Mouse (Mus musculus) right cerebral cortex, postnatal 4 days (tissue): Measurements from ENCODE around the gene Srsf4.
A peak's percentile ranks its signal among the peaks of the same experiment; 100 is the strongest.

ENCODE experiments used
- DNase-seq: peaks from one replicate; pipeline ENCODE4 v3.0.0-alpha.2; 2022

Srsf4 gene

GRCm38 (mm10) chr4:131873293-131874168 lies at the start of gene Srsf4:
Gene Srsf4, plus strand, starts transcription at chr4:131873617.
- DNase-seq, result peak; percentile 97

GRCm38 (mm10) chr4:131824939-131825338 lies 48.5 kb upstream of the Srsf4 start:
- no peak for DNase-seq

- no peak for DNase-seq
Observed at GRCm38 (mm10) chr4:131825830-131826229, 47.6 kb upstream of the Srsf4 start.

GRCm38 (mm10) chr4:131826905-131827304 lies 46.5 kb upstream of the Srsf4 start:
- no peak for DNase-seq

GRCm38 (mm10) chr4:131829123-131829522 lies 44.3 kb upstream of the Srsf4 start:
- no peak for DNase-seq

- no peak for DNase-seq
Observed at GRCm38 (mm10) chr4:131831546-131832045, 41.8 kb upstream of the Srsf4 start.

- no peak for DNase-seq
Observed at GRCm38 (mm10) chr4:131832759-131833407, 40.5 kb upstream of the Srsf4 start.

- peak; percentile 76 for DNase-seq
Observed at GRCm38 (mm10) chr4:131833971-131834609, 39.3 kb upstream of the Srsf4 start.

GRCm38 (mm10) chr4:131836351-131836881 lies 37.0 kb upstream of the Srsf4 start:
- DNase-seq, result no peak

- peak; percentile 48 for DNase-seq
Observed at GRCm38 (mm10) chr4:131836891-131837491, 36.4 kb upstream of the Srsf4 start.

- peak; percentile 99 for DNase-seq
Observed at GRCm38 (mm10) chr4:131837872-131838524, 35.4 kb upstream of the Srsf4 start, which contains the start of gene Ptpru. Gene Ptpru, minus strand, starts transcription at chr4:131838288.

- peak; percentile 96 for DNase-seq
Observed at GRCm38 (mm10) chr4:131843290-131843743, 30.1 kb upstream of the Srsf4 start, which contains the start of gene Mecr. Gene Mecr, plus strand, starts transcription at chr4:131843470.

- DNase-seq, result no peak
Observed at GRCm38 (mm10) chr4:131845991-131846778, 27.2 kb upstream of the Srsf4 start.

GRCm38 (mm10) chr4:131848082-131848481 lies 25.3 kb upstream of the Srsf4 start:
- DNase-seq, result no peak

GRCm38 (mm10) chr4:131849986-131850638 lies 23.3 kb upstream of the Srsf4 start:
- DNase-seq, result peak; percentile 43

GRCm38 (mm10) chr4:131854950-131855349 lies 18.5 kb upstream of the Srsf4 start:
- DNase-seq, result no peak

GRCm38 (mm10) chr4:131860492-131861340 lies 12.7 kb upstream of the Srsf4 start:
- peak; percentile 79 for DNase-seq

- no peak for DNase-seq
Observed at GRCm38 (mm10) chr4:131861341-131861739, 12.1 kb upstream of the Srsf4 start.

GRCm38 (mm10) chr4:131872672-131873292 lies 635 bp upstream of the Srsf4 start:
- no peak for DNase-seq
